Mouse (Mus musculus) stomach, postnatal 0 days (tissue): Measurements from ENCODE around the gene Lin37. TPM values are rescaled to one million over a fixed set of nuclear protein-coding genes. Genes with fewer than 3 reads are reported as not detected.

Experiments
- ATAC-seq: fragments of 200-750 bp; cut with Nextera tagmentation; 2 replicates; pipeline ENCODE4 v1.8.0; 2017; ENCODE audit not compliant: low FRiP score, low TSS enrichment
- DNase-seq: peaks from one replicate; pipeline ENCODE4 v3.0.0-alpha.2; 2016; ENCODE audit warnings: low spot score
- H3K27ac ChIP-seq: fragments of 300-500 bp; sonication (generic); replicated peaks from 2 replicates; pipeline ENCODE4 v1.5.1; 2014; ENCODE audit warnings: mild to moderate bottlenecking, control low read depth
- H3K27me3 ChIP-seq: fragments of 300-500 bp; sonication (generic); 2 replicates; pipeline ENCODE4 v1.6.1; 2014; ENCODE audit warnings: low read length; ENCODE audit not compliant: control insufficient read depth, insufficient read depth
- H3K36me3 ChIP-seq: fragments of 300-500 bp; sonication (generic); 2 replicates; pipeline ENCODE4 v1.6.1; 2014; ENCODE audit warnings: low read length, mixed read lengths; ENCODE audit not compliant: control insufficient read depth, insufficient read depth
- H3K4me1 ChIP-seq: fragments of 300-500 bp; sonication (generic); replicated peaks from 2 replicates; pipeline ENCODE4 v1.6.1; 2014; ENCODE audit warnings: antibody characterized with exemption; ENCODE audit not compliant: control insufficient read depth, insufficient read depth
- H3K4me2 ChIP-seq: fragments of 300-500 bp; sonication (generic); replicated peaks from 2 replicates; pipeline ENCODE4 v1.6.1; 2014; ENCODE audit warnings: low read depth, mild to moderate bottlenecking, control low read depth, moderate library complexity
- H3K4me3 ChIP-seq: fragments of 300-500 bp; sonication (generic); 2 replicates; pipeline ENCODE4 v1.5.1; 2014; ENCODE audit warnings: low read depth, low read length, control low read depth
- H3K9ac ChIP-seq: fragments of 300-500 bp; sonication (generic); 2 replicates; pipeline ENCODE4 v1.6.1; 2014; ENCODE audit warnings: mild to moderate bottlenecking, low read length, control low read depth, mixed read lengths
- H3K9me3 ChIP-seq: fragments of 300-500 bp; sonication (generic); 2 replicates; pipeline ENCODE4 v1.6.1; 2016; ENCODE audit warnings: low read length; ENCODE audit not compliant: control insufficient read depth
- CTCF ChIP-seq: IDR thresholded peaks from 2 replicates; pipeline ENCODE4 v1.5.1; 2016; ENCODE audit warnings: antibody characterized with exemption, low read depth, mild to moderate bottlenecking, moderate library complexity
- EP300 ChIP-seq: optimal IDR thresholded peaks from 2 replicates; pipeline ENCODE3; 2016; ENCODE audit warnings: antibody characterized with exemption
- WGBS: fragments of 180-500 bp; shearing (Covaris S2); extraction: QIAGEN DNeasy Blood & Tissue Kit; methylation state at CpG from one replicate; pipeline ENCODE4 v1.1.7; 2014; 5-methylcytosine and 5-hydroxymethylcytosine counted together
- polyA plus RNA-seq: library from polyadenylated mRNA; unstranded; fragments of >200 nt; fragmentation: Nextera tagmentation; extraction: Ambion mirVana; gene quantifications from 2 replicates; pipeline ENCODE4 v1.2.1, GENCODE M21; 2015

Lin37 gene
- polyA plus RNA-seq, 1 experiment from 2014 or later = 30.2 TPM

GRCm38 (mm10) chr7:30581547-30581946 is 21.9 kb upstream of the Lin37 start:
- no peaks in the 10 kb centered on the region for H3K27me3 ChIP-seq
- H3K4me1 ChIP-seq = no peaks in the 10 kb centered on the region
- DNase-seq = no peak
- H3K36me3 ChIP-seq = peaks cover 73% of the 10 kb centered on the region
- TF ChIP-seq EP300 (no peak), CTCF (no peak)
- H3K4me3 ChIP-seq = no peak overlapping the region
- no peak overlapping the region for H3K9ac ChIP-seq
- H3K4me2 ChIP-seq = no peak overlapping the region
- no peak for ATAC-seq
- H3K27ac ChIP-seq = no peak overlapping the region
- H3K9me3 ChIP-seq = no peaks in the 10 kb centered on the region
- WGBS = 92% methylated on average over 16 of the region's 16 CpGs

- H3K27me3 ChIP-seq = no peaks in the 10 kb centered on the region
- no peak overlapping the region for H3K4me2 ChIP-seq
- no peaks in the 10 kb centered on the region for H3K4me1 ChIP-seq
- no peak for TF ChIP-seq EP300
- TF ChIP-seq CTCF = no peak
- ATAC-seq (no peak), DNase-seq (no peak)
- H3K36me3 ChIP-seq = peaks cover 81% of the 10 kb centered on the region
- no peak overlapping the region for H3K27ac ChIP-seq
- WGBS = 92% methylated on average over 8 of the region's 8 CpGs
- no peak overlapping the region for H3K9ac ChIP-seq
- H3K9me3 ChIP-seq = no peaks in the 10 kb centered on the region
- no peak overlapping the region for H3K4me3 ChIP-seq
Measured at GRCm38 (mm10) chr7:30579950-30580349, 20.3 kb upstream of the Lin37 start.

- DNase-seq = no peak
- no peak overlapping the region for H3K4me3 ChIP-seq
- H3K9ac ChIP-seq = no peak overlapping the region
- no peak overlapping the region for H3K4me2 ChIP-seq
- no peaks in the 10 kb centered on the region for H3K9me3 ChIP-seq
- H3K4me1 ChIP-seq = no peaks in the 10 kb centered on the region
- H3K36me3 ChIP-seq = peaks cover 69% of the 10 kb centered on the region
- H3K27me3 ChIP-seq = no peaks in the 10 kb centered on the region
- H3K27ac ChIP-seq = no peak overlapping the region
- no peak for ATAC-seq
- TF ChIP-seq CTCF = no peak
- no peak for TF ChIP-seq EP300
- WGBS = 64% methylated on average over 2 of the region's 2 CpGs
Measured at GRCm38 (mm10) chr7:30572969-30573368, 13.3 kb upstream of the Lin37 start.

- H3K27ac ChIP-seq = no peak overlapping the region
- no peak for DNase-seq
- no peaks in the 10 kb centered on the region for H3K9me3 ChIP-seq
- H3K36me3 ChIP-seq = peaks cover 68% of the 10 kb centered on the region
- no peaks in the 10 kb centered on the region for H3K4me1 ChIP-seq
- no peaks in the 10 kb centered on the region for H3K27me3 ChIP-seq
- WGBS = 89% methylated on average over 5 of the region's 5 CpGs
- no peak overlapping the region for H3K9ac ChIP-seq
- H3K4me2 ChIP-seq = no peak overlapping the region
- H3K4me3 ChIP-seq = no peak overlapping the region
- no peak for TF ChIP-seq CTCF
- no peak for TF ChIP-seq EP300
- ATAC-seq = no peak
Measured at GRCm38 (mm10) chr7:30572389-30572788, 12.8 kb upstream of the Lin37 start.

- H3K9me3 ChIP-seq = no peaks in the 10 kb centered on the region
- WGBS = 89% methylated on average over 11 of the region's 11 CpGs
- no peaks in the 10 kb centered on the region for H3K27me3 ChIP-seq
- H3K27ac ChIP-seq = no peak overlapping the region
- no peak overlapping the region for H3K4me2 ChIP-seq
- H3K4me1 ChIP-seq = 0 out of 2 replicates have a peak, but pooled peaks cover 3% of the 10 kb centered on the region
- no peak for DNase-seq
- ATAC-seq = no peak
- H3K36me3 ChIP-seq = peaks cover 39% of the 10 kb centered on the region
- H3K9ac ChIP-seq = no peak overlapping the region
- no peak overlapping the region for H3K4me3 ChIP-seq
- TF ChIP-seq EP300 (no peak), CTCF (no peak)
Measured at GRCm38 (mm10) chr7:30567555-30567954, 7.9 kb upstream of the Lin37 start.

- WGBS = 81% methylated on average over 9 of the region's 9 CpGs
- Histone ChIP-seq H3K9me3 (no peaks in the 10 kb centered on the region), H3K4me3 (no peak overlapping the region), H3K27me3 (no peaks in the 10 kb centered on the region), H3K9ac (no peak overlapping the region), H3K27ac (no peak overlapping the region), H3K4me2 (no peak overlapping the region), H3K4me1 (0 out of 2 replicates have a peak, but pooled peaks cover 3% of the 10 kb centered on the region), H3K36me3 (peaks cover 32% of the 10 kb centered on the region)
- no peak for DNase-seq
- TF ChIP-seq EP300 (no peak), CTCF (no peak)
- no peak for ATAC-seq
Measured at GRCm38 (mm10) chr7:30566033-30566432, 6.4 kb upstream of the Lin37 start.
